Mouse (Mus musculus) hindbrain, embryonic 16.5 days (tissue): ENCODE measurements around the gene Fstl3. TPM values are rescaled to one million over a fixed set of nuclear protein-coding genes. Genes with fewer than 3 reads are reported as not detected.
A peak's percentile ranks its signal among the peaks of the same experiment; 100 is the strongest.

Experiments used
- ATAC-seq: fragments of 200-750 bp; cut with Nextera tagmentation; 2 replicates; pipeline ENCODE4 v1.8.0; 2017; ENCODE audit warnings: moderate TSS enrichment, moderate library complexity
- H3K27ac ChIP-seq: fragments of 300-500 bp; sonication (generic); 2 replicates; pipeline ENCODE4 v1.5.1; 2014; ENCODE audit warnings: low read depth, mild to moderate bottlenecking, control low read depth, low read length, moderate library complexity
- H3K27me3 ChIP-seq: fragments of 300-500 bp; sonication (generic); replicated peaks from 2 replicates; pipeline ENCODE4 v1.6.1; 2014; ENCODE audit warnings: low read length; ENCODE audit not compliant: control insufficient read depth, insufficient read depth
- H3K36me3 ChIP-seq: fragments of 300-500 bp; sonication (generic); 2 replicates; pipeline ENCODE4 v1.6.1; 2014; ENCODE audit warnings: mild to moderate bottlenecking, low read length, moderate library complexity, mixed read lengths; ENCODE audit not compliant: control insufficient read depth, insufficient read depth
- H3K4me1 ChIP-seq: fragments of 300-500 bp; sonication (generic); 2 replicates; pipeline ENCODE4 v1.6.1; 2014; ENCODE audit warnings: low read depth, low read length; ENCODE audit not compliant: control insufficient read depth, insufficient read depth
- H3K4me2 ChIP-seq: fragments of 300-500 bp; sonication (generic); 2 replicates; pipeline ENCODE4 v1.6.1; 2014; ENCODE audit warnings: mild to moderate bottlenecking, low read length, control low read depth, moderate library complexity
- H3K4me3 ChIP-seq: fragments of 300-500 bp; sonication (generic); 2 replicates; pipeline ENCODE4 v1.5.1; 2014; ENCODE audit warnings: mild to moderate bottlenecking, low read length, control low read depth, moderate library complexity
- H3K9ac ChIP-seq: fragments of 300-500 bp; sonication (generic); 2 replicates; pipeline ENCODE4 v1.6.1; 2014; ENCODE audit warnings: low read depth, mild to moderate bottlenecking, control low read depth, low read length, moderate library complexity
- H3K9me3 ChIP-seq: fragments of 300-500 bp; sonication (generic); 2 replicates; pipeline ENCODE4 v1.6.1; 2014; ENCODE audit warnings: mild to moderate bottlenecking, low read length, moderate library complexity; ENCODE audit not compliant: control insufficient read depth
- WGBS: fragments of 180-500 bp; shearing (Covaris S2); extraction: QIAGEN DNeasy Blood & Tissue Kit; methylation state at CpG from one replicate; pipeline ENCODE4 v1.1.7; 2014; 5-methylcytosine and 5-hydroxymethylcytosine counted together
- polyA plus RNA-seq: library from polyadenylated mRNA; unstranded; fragments of >200 nt; fragmentation: Nextera tagmentation; extraction: Ambion mirVana; gene quantifications from 2 replicates; pipeline ENCODE4 v1.2.1, GENCODE M21; 2015

Gene Fstl3
- polyA plus RNA-seq, 1 experiment from 2014 or later: 3.0 TPM

GRCm38 (mm10) chr10:79822372-79822771 is 45.3 kb downstream of the Fstl3 start:
- Histone ChIP-seq H3K4me1 (no peaks in the 10 kb centered on the region), H3K36me3 (peaks cover 14% of the 10 kb centered on the region), H3K4me2 (no peak overlapping the region), H3K27ac (no peak overlapping the region), H3K4me3 (no peak overlapping the region), H3K9ac (0 out of 2 replicates have a peak overlapping the region, but pooled peaks have one; percentile 14), H3K27me3 (no peaks in the 10 kb centered on the region), H3K9me3 (no peaks in the 10 kb centered on the region)
- 36% methylated on average over 13 of the region's 17 CpGs for WGBS
- ATAC-seq: peak; percentile 19; the same call in 1 of the 2 replicates

- Histone ChIP-seq H3K27ac (no peak overlapping the region), H3K4me2 (no peak overlapping the region), H3K27me3 (no peaks in the 10 kb centered on the region), H3K9ac (no peak overlapping the region), H3K4me1 (no peaks in the 10 kb centered on the region), H3K36me3 (peaks cover 14% of the 10 kb centered on the region), H3K4me3 (no peak overlapping the region), H3K9me3 (no peaks in the 10 kb centered on the region)
- ATAC-seq: no peak
- 79% methylated on average over 6 of the region's 6 CpGs for WGBS
Observed at GRCm38 (mm10) chr10:79823011-79823410, 45.9 kb downstream of the Fstl3 start.

GRCm38 (mm10) chr10:79824413-79824812 is 47.3 kb downstream of the Fstl3 start:
- WGBS: 77% methylated on average over 6 of the region's 6 CpGs
- Histone ChIP-seq H3K27me3 (no peaks in the 10 kb centered on the region), H3K27ac (no peak overlapping the region), H3K4me1 (no peaks in the 10 kb centered on the region), H3K9me3 (no peaks in the 10 kb centered on the region), H3K36me3 (peaks cover 11% of the 10 kb centered on the region), H3K9ac (no peak overlapping the region), H3K4me3 (no peak overlapping the region), H3K4me2 (no peak overlapping the region)
- ATAC-seq: no peak

- H3K4me1 ChIP-seq: peaks cover 2% of the 10 kb centered on the region
- WGBS: 90% methylated on average over 3 of the region's 3 CpGs
- H3K4me2 ChIP-seq: no peak overlapping the region
- no peaks in the 10 kb centered on the region for H3K9me3 ChIP-seq
- H3K27ac ChIP-seq: no peak overlapping the region
- no peak overlapping the region for H3K9ac ChIP-seq
- no peaks in the 10 kb centered on the region for H3K36me3 ChIP-seq
- no peaks in the 10 kb centered on the region for H3K27me3 ChIP-seq
- H3K4me3 ChIP-seq: no peak overlapping the region
- no peak for ATAC-seq
Observed at GRCm38 (mm10) chr10:79831583-79831982, 54.5 kb downstream of the Fstl3 start.

Other genes with a start within 250 kb of the Fstl3 start
- gene Plpp2, start 243.5 kb upstream of the Fstl3 start, polyA plus RNA-seq: 20.7 and 22.2 TPM in 2 replicates
- 56.5 and 67.4 TPM in 2 replicates for gene Mier2, start 222.1 kb upstream of the Fstl3 start, polyA plus RNA-seq
- gene Theg, start 189.9 kb upstream of the Fstl3 start, polyA plus RNA-seq: not detected in 2 replicates
- 0.62 and 0.70 TPM in 2 replicates for gene C2cd4c, start 163.2 kb upstream of the Fstl3 start, polyA plus RNA-seq
- gene Shc2, start 139.4 kb upstream of the Fstl3 start, polyA plus RNA-seq: 13.7 and 27.7 TPM in 2 replicates
- gene Odf3l2, start 131.5 kb upstream of the Fstl3 start, polyA plus RNA-seq: 0.37 and 0.89 TPM in 2 replicates
- 0.99 and 1.5 TPM in 2 replicates for gene Madcam1, start 112.7 kb upstream of the Fstl3 start, polyA plus RNA-seq
- 107 and 124 TPM in 2 replicates for gene Tpgs1, start 107.9 kb upstream of the Fstl3 start, polyA plus RNA-seq
- gene Cdc34, start 95.1 kb upstream of the Fstl3 start, polyA plus RNA-seq: 73.5 and 84.7 TPM in 2 replicates
- gene Gzmm, start 88.3 kb upstream of the Fstl3 start, polyA plus RNA-seq: 1.7 TPM in 2 replicates
- 1,077 and 1,193 TPM in 2 replicates for gene Bsg, start 72.8 kb upstream of the Fstl3 start, polyA plus RNA-seq
- 1.2 and 1.4 TPM in 2 replicates for gene Hcn2, start 60.6 kb upstream of the Fstl3 start, polyA plus RNA-seq
- 37.1 and 50.6 TPM in 2 replicates for gene Polrmt, start 30.7 kb upstream of the Fstl3 start, polyA plus RNA-seq
- 1.9 and 3.1 TPM in 2 replicates for gene Fgf22, start 22.2 kb upstream of the Fstl3 start, polyA plus RNA-seq
- 74.2 and 101 TPM in 2 replicates for gene Rnf126, start 10.3 kb upstream of the Fstl3 start, polyA plus RNA-seq
- 0.31 TPM in 1 of 2 replicates, not detected in the other for gene Prss57, start 13.7 kb downstream of the Fstl3 start, polyA plus RNA-seq
- 297 and 309 TPM in 2 replicates for gene Palm, start 16.3 kb downstream of the Fstl3 start, polyA plus RNA-seq
- gene Misp, start 43.7 kb downstream of the Fstl3 start, polyA plus RNA-seq: 0.46 and 0.59 TPM in 2 replicates
- 61.2 and 79.2 TPM in 2 replicates for gene Ptbp1, start 77.2 kb downstream of the Fstl3 start, polyA plus RNA-seq
- 10.4 and 11.2 TPM in 2 replicates for gene Prtn3, start 97.2 kb downstream of the Fstl3 start, polyA plus RNA-seq
- 387 and 426 TPM in 2 replicates for gene Plppr3, start 97.4 kb downstream of the Fstl3 start, polyA plus RNA-seq
- 0.26 and 0.32 TPM in 2 replicates for gene Elane, start 109.0 kb downstream of the Fstl3 start, polyA plus RNA-seq
- gene Cfd, start 113.6 kb downstream of the Fstl3 start, polyA plus RNA-seq: not detected in 2 replicates
- 48.2 and 53.8 TPM in 2 replicates for gene Med16, start 131.7 kb downstream of the Fstl3 start, polyA plus RNA-seq
- gene Gm26602, start 133.6 kb downstream of the Fstl3 start, polyA plus RNA-seq: 1.4 and 18.3 TPM in 2 replicates
- gene Kiss1r, start 139.7 kb downstream of the Fstl3 start, polyA plus RNA-seq: 3.1 and 3.7 TPM in 2 replicates
- gene R3hdm4, start 143.9 kb downstream of the Fstl3 start, polyA plus RNA-seq: 293 and 300 TPM in 2 replicates
- gene Arid3a, start 149.8 kb downstream of the Fstl3 start, polyA plus RNA-seq: 1.6 and 1.7 TPM in 2 replicates
- gene Wdr18, start 182.9 kb downstream of the Fstl3 start, polyA plus RNA-seq: 97.7 and 102 TPM in 2 replicates
- 0.45 and 0.46 TPM in 2 replicates for gene Grin3b, start 193.4 kb downstream of the Fstl3 start, polyA plus RNA-seq
- gene Tmem259, start 207.1 kb downstream of the Fstl3 start, polyA plus RNA-seq: 11.7 and 17.4 TPM in 2 replicates
- gene Cnn2, start 211.3 kb downstream of the Fstl3 start, polyA plus RNA-seq: 30.5 and 38.9 TPM in 2 replicates
- 4.2 and 5.1 TPM in 2 replicates for gene Abca7, start 219.2 kb downstream of the Fstl3 start, polyA plus RNA-seq
- gene Arhgap45, start 239.4 kb downstream of the Fstl3 start, polyA plus RNA-seq: 1.7 and 2.2 TPM in 2 replicates